Mouse (Mus musculus): ENCODE results near the gene Cenps. TPM values are rescaled to one million over a fixed set of nuclear protein-coding genes. Genes with fewer than 3 reads are reported as not detected.

Gene Cenps
- total RNA-seq, 2 experiments from 2014 or later: 20.0 to 24.3 TPM

DNA sequence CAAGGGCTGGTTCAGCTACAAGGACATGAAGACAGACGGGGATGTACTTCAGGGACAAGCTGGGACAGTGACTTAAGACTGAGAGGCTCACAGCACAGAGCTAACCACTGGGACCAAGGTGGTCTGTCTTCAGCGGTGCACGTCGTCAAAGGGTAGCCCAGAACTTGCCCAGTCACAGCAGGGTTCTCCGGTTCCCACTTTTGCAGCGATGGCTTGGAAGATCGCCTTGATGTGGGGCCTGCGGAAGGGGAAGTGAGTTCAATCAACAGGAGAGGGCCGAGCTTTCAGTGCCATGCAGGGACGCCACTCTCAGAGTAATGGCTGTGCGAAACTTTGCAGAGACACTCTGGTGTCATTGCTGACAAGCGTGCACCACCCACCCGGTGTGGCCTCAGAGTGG lies 22.5 kb upstream of the Cenps start:
- DNase-seq (ENCODE audit: low spot score in 2 of 2): no peak
- intact Hi-C loops (cut with DNase I): no loop called here

DNA sequence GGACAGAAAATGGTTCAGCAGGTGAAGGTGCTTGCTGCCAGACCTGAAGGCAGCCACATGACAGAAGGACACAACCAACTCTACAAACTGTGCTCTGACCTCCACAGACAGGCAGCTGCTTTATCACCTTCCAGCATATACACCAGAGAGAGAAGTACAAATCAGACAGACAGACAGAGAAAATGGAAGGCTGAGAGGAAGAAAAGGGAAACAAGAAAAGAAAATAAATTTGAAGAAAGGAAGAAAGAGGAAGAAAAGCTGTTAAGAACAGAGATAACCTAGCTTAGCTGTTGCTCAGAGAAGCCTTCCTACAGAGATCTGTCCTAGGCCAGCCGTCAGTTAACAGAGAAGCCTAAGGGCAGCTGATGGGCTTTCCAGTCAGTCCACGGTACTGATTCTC lies 21.8 kb upstream of the Cenps start:
- intact Hi-C loops (cut with DNase I): no loop called here
- no peak for DNase-seq (ENCODE audit: low spot score in 2 of 2)

DNA sequence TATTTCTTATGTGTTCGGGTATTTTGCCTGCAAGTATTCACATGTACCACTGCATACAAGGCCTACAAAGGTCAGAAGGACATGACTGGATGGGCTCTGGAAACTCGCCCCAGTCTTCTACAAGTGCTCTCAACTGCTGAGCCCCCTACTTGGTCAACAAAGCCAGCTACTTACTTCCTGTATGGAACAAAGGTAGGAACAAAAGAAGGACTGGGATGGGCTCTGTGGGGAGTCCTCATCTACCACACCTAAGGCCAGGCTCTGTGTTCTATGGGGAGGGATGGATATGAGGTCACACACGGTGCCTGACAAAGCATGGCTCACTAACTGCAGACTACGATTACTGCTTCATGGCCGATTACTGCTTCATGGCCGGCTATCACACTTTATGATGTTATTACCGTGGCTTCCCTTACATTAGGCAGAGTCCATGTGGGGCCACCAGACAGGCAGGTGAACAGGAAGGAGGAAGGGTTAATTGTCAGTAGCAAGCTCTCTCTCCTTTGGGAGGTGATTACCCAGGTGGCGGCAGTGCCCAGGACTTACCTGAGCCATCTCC lies 20.1 kb upstream of the Cenps start:
- intact Hi-C loops (cut with DNase I): no loop called here
- no peak for DNase-seq (ENCODE audit: low spot score in 2 of 2)

DNA sequence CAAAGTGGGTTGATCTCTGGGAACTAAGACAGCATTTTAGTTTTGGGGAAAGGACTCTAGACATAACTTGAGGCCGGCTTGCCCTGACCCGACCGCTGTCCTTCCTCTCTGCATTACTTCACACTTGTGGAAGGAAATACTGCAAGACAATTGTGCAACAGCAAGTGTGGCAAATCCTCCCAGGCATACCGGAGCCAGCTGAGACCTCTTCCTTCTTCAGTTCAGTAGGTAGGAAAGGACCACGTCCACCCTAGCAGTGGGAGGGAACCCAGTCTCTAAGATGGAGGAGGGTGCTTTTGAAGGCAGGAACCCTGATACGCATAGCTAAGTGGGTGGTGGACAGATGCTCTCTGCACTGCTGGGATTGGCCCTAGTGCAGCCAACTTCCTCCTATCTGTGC lies 18.3 kb upstream of the Cenps start:
- no peak for DNase-seq (ENCODE audit: low spot score in 2 of 2)
- intact Hi-C loops (cut with DNase I): no loop called here

DNA sequence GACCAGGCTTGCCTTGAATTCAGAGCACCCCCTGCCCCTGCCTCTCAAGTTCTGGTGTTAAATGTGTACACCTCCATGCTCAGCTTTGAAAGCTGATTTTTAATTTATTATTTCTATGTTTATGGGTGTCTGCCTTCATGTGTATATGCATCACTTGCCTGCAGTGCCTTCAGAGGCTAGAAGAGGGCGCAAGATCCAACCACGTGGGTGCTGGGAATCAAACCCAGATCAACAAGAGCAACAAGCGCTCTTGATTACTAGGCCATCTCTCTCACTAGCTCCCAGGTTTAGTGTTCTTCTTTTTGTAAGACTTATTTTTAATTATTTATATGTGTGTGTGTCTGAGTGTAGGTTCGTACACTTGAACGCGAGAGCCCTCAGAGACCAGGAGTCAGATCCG lies 17.4 kb upstream of the Cenps start:
- intact Hi-C loops (cut with DNase I): no loop called here

DNA sequence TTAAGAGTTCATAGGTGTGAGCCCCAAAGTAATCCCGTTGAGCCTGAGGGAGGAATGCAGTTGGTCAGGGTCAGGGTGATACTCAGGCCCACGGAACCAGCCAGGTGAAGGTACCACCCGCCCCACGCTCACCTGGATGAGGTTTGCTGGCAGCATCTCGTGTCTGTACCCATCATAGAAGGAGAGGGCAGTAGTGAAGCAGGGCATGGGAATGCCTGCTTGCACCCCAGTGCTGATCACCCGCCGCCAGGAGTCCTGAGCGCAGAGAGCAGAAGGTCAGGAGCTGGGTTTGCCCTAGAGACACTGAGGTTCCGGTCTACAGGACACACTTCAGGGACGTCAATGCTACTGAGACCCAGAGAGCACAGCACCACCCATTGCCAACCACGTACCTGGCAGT lies 13.3 kb upstream of the Cenps start:
- intact Hi-C loops (cut with DNase I): no loop called here
- no peak for DNase-seq (ENCODE audit: low spot score in 2 of 2)

More for the DNA sequence above, 17.4 kb upstream of the Cenps start:
- no peak for DNase-seq (ENCODE audit: low spot score in 2 of 2)

DNA sequence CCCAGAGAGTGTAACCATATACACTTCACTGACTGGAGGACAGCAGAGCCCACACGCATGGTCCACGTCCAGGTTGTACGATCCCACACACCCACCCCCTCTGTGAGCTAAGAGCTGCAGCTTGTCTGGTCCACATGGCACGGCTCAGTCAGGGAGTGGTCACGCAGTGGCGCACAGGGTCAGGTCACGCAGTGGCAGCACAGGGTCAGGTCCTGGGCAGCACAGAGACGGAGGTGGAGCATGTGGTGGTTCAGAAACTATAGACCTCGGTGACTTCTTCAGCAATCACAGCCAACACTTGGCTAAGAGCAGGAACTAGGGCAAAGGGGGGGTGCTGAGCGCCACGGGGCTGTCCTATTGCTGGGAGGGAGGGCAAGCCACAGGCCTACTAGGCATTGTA lies 12.8 kb upstream of the Cenps start:
- intact Hi-C loops (cut with DNase I): no loop called here
- no peak for DNase-seq (ENCODE audit: low spot score in 2 of 2)

DNA sequence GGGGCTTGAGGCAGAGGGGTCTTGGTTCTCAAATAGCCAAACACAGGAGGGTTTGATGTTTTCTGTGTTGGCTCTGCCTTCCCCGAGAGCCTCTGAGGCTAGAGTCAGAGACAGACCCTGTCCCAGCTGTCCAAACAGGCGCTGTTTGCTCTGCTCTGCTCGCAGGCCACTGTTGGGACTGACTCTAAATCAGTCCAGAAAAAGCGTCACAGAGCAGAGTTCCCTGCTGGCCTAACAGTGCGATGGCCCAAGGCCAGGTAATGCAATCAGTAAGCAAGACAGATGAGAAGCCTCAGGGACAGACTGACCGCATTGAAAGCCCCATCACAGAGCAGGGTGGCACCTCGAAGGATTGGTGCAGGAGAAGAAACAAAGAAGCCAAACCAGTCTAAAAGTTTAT lies 12.2 kb upstream of the Cenps start:
- intact Hi-C loops (cut with DNase I): loop anchor here (5.0 kb wide), 2 partner anchors 298 to 393 kb away; no protein-coding TSS in a partner anchor
- no peak for DNase-seq (ENCODE audit: low spot score in 2 of 2)

DNA sequence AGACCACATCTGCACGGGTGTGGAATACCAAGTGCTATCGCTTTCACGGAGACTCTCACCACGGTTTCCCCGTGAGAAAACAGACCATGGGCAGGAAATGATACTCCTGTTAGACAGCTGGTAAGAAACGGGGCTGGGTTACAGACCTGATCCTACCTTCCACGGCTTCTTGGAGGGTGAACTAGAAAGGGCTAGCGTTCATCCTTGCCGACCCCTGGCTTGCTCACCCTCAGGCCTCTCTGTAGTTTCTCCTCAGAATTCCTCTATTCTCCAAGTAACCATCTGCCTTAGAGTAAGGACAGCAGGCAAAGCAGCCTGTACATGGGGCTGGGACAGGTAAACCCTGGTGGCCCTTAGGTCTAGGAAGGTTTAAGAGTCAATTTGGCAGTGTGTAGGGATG lies 11.8 kb upstream of the Cenps start:
- intact Hi-C loops (cut with DNase I): loop anchor here (5.0 kb wide), 2 partner anchors 298 to 393 kb away; no protein-coding TSS in a partner anchor
- no peak for DNase-seq (ENCODE audit: low spot score in 2 of 2)

DNA sequence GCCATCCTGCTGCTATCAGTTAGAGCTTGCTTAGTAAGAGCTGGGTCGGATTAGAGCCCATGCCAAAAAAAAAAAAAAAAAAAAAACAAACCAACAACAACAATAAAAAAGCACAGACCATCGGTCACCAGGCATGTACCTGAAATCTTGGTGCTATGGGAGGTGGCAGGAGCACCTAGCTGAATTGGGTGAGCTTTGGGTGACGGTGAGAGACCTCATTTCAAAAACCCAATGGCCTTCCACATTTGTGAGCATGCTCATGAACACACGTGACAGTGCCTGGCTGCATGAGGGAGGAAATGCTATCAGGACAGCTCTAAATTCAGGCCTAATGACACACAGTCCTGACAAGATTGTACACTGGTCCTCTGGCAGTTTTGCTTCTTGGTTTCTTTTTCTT lies 10.7 kb upstream of the Cenps start:
- DNase-seq (ENCODE audit: low spot score in 2 of 2): no peak
- intact Hi-C loops (cut with DNase I): loop anchor here (5.0 kb wide), 2 partner anchors 299 to 394 kb away; no protein-coding TSS in a partner anchor

DNA sequence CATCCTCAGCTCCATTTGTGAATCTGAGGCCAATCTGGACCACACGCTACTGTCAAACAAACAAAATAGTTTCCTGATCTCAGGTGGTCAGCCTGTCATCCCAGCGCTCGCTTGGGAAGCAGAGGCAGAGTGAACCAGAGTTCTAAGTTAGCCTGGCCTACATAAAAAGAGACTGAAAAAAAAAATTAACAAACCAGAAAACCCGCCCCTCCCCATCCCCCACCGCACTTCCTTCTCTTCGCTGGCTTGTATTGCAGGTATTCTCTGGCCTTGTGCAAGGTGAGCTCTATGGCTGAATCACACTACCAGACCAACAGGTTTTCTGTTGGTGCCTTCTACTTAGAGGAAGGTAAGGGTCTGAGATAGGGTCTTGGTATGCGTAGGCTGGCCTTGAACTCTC lies 10.1 kb upstream of the Cenps start:
- intact Hi-C loops (cut with DNase I): loop anchor here (5.0 kb wide), 2 partner anchors 300 to 395 kb away; no protein-coding TSS in a partner anchor
- DNase-seq (ENCODE audit: low spot score in 2 of 2): no peak

DNA sequence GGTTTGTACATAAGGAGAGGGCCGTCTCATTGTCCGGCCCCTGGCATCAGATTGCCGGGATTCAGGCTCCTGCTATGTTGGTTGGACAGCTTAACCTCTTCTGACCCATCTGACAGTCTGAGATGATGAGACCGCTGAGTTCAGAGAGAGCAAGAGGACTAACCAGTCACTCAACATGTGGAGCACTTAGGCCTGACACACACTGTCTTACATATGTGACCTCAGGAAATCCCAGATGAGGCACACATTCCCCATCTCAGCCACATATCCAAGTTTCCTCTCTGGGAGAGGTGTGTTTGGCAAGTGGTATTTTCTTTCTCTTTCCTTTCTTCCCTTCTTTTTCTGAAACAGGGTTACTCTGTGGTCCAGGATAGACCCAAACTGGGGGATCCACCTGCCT lies 7.7 kb upstream of the Cenps start:
- no peak for DNase-seq (ENCODE audit: low spot score in 2 of 2)
- intact Hi-C loops (cut with DNase I): loop anchor here (5.0 kb wide), 2 partner anchors 302 to 397 kb away; no protein-coding TSS in a partner anchor

DNA sequence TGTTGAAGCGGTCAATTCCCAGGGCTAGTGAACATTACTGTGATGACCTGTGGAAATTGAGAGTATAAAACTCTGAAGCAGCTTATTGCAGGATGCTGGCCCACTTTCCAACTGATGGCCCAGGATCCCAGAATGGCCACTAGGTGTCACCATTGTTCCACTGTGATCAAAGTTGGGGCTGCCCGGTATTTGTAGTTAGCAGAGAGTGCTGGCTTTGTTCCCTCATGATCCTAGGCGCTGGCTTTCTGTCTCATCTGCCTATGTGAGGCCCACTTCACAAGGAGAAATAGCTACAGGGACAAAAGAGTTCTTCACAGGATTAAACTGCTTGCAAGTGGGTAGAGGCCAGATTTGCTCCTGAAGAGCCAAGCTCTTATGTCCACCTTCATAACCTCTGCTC lies 7.0 kb upstream of the Cenps start:
- intact Hi-C loops (cut with DNase I): loop anchor here (5.0 kb wide), 1 partner anchor 38 kb away; no protein-coding TSS in a partner anchor
- DNase-seq (ENCODE audit: low spot score in 2 of 2): peak; percentile 77 to 83

DNA sequence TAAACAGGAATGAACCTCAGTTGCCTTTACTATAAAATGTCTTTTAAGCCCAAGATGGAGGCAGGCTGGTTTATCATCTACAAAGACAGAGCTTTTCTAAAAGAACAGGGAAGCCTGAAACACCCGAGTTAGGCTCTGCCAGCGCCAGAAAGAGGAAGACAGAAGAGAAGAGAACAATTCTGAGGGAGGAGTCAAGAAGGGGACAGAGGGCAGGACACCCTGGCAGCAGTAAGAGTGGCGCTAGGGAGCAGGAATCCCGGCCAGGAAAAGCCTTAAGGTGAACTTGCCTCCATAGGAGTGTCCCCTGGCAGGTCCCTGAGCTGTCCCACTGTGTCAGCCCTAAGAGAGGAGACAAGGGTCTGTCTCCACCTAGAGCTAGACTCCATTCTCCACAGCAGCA lies 6.2 kb upstream of the Cenps start:
- intact Hi-C loops (cut with DNase I): loop anchor here (5.0 kb wide), 1 partner anchor 39 kb away; no protein-coding TSS in a partner anchor
- DNase-seq (ENCODE audit: low spot score in 2 of 2): no peak

DNA sequence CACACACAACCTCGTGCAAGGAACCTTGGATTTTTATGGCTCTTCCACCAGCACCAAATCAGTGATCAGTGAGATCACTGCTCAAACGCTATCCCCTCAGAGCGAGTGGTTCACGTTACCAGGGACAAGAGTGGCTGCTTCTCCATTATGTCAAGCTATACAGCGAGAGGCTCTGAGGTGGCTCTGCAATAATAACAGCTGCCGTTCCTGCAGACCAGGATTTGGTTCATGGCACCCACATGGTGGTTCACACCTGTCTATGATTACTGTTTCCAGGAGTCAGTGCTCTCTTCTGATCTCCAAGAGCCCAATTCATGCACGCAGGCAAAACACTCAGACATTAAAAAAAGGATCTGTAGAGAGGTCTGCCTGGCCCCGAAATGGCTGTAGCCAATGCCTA lies 1.1 kb upstream of the Cenps start:
- no peak for DNase-seq (ENCODE audit: low spot score in 2 of 2)
- intact Hi-C loops (cut with DNase I): no loop called here

DNA sequence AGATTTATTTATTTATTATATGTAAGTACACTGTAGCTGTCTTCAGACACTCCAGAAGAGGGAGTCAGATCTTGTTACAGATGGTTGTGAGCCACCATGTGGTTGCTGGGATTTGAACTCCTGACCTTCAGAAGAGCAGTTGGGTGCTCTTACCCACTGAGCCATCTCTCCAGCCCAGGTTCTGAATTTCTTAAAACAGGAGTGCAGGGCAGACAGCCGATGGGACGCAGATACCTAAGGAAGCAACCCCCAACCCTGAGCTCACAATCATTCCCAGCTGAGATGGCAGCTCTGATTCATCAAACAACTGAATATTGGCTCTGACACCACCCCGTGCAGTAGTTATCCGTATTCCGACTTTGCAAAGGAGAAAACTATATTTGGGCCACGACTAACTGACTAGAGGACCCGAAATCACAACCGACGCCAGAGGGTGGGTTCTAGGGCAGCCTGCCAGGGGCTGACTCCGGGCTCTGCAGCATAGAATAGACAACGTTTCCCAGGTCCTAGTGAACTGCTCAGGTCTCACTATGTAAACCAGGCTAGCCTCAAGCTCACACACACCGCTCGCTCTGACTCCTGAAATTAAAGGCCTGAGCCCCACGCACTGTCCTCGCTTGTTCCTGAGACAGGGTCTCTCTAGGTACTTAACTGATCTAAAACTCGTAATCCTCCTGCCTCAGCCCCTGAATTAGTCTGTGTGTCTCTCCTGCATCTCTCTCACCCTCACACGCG lies 1.1 kb downstream of the Cenps start:
- DNase-seq (ENCODE audit: low spot score in 2 of 2): no peak
- intact Hi-C loops (cut with DNase I): no loop called here

DNA sequence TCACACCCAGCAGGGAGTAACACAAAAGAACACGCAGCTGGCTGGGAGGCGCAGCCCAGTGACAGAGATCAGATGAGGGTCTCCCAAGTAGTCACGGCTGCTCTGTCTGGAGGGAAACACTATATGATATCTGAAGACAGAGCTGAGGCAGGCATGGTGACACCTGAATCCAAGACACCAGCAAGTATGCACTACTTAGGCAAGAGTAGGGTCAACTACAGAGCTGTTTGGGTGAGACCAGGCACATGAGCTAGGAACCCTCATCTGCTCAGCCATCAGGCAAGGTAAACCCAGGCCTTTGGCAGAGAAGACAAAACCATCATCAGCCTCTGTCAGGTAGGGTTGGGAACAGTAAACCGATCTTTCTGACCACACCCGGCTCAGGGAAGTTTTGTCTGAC lies 4.0 kb downstream of the Cenps start:
- intact Hi-C loops (cut with DNase I): no loop called here
- no peak for DNase-seq (ENCODE audit: low spot score in 2 of 2)

DNA sequence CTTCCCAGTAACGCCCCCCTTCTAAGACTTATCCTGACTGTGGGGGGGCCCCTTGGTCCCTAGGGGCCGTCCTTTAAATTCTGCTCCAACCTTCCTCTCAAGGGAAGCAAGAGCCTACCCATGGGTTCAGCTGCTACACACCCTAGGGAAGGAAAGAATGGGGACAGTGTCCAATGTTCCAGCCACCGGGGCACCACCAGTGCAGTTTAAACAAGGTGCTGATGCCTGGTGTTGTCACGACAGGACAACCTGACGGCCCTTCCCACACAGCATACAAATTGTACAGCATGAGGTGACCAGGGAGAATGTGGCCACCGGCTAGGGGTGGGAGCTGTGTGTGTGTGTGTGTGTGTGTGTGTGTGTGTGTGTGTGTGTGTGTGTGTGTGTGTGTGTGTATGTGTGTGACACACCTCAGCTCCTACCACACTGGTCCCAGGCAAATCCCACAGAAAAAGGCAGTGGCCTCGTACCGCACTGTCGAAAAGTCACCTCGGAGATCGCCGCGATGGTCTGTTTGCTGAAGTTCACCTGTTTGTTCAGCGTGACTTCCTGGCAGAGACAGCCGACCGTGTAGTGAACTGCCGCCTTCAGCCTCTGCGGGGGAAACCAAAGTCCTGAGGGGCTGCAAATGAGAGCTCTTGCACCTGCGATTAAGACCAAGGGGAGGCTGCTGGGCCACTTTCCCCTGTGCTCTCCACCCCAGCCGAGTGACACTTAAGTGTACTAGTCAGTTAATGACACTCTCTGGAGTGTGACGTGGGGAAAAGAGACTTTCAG lies 5.5 kb downstream of the Cenps start:
- no peak for DNase-seq (ENCODE audit: low spot score in 2 of 2)
- intact Hi-C loops (cut with DNase I): no loop called here

DNA sequence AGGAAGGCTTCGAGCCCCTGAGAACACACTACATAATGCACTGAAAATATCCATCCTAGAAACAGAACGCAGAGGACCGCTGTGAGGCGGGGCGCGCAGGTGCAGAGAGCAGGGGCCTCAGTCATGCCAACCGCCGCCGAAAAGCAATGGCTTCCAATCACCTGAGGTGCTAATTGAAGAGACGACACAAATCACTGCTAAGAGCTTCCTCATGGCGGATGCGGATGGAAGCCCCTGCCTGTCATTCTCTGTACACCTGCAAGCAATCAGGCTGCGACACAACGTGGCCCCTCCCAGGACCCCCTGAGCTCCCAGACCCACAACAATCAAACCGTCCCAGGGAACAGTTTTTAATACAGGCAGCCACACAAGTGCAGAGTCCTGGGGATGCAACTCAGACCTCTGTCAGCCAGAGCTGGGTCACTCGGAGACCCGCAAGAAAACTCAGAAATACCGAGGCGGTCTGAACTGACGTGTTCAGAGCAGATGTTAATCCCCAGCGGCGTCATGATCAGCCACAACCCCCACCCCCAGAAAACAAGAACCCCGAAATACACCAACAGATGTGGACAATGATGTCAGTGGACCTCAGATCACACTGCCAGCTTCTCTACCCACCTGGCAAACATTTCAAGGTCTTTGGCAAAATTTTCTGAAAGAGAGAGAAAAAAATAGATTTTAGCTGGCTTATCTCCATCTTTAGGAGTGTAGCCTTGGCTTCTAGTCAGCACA lies 6.2 kb downstream of the Cenps start:
- intact Hi-C loops (cut with DNase I): no loop called here

DNA sequence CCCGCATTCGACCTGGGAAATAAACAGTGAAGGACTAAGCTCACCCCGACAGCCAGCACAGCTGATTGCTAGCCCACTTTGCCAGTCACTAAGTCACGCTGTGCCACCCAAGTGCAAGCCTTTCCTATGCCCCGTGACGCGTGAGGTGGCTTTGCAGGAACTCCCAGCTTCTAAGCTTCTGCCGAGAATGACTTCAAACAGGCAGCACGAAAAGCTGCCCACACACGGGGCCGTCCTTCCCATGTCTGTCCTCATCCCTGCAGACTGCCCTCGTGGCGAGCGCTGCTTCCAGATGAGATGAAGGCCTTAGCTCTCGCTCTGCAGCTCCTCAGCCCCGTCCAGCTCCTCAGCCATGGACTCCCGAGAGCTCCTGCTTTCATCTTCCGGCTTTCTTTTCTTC lies 9.0 kb downstream of the Cenps start:
- intact Hi-C loops (cut with DNase I): no loop called here
- DNase-seq (ENCODE audit: low spot score in 2 of 2): peak; percentile 27 to 40

More for the DNA sequence above, 6.2 kb downstream of the Cenps start:
- DNase-seq (ENCODE audit: low spot score in 2 of 2): no peak

Measured in left cerebral cortex, postnatal 36 days (tissue).